Mouse (Mus musculus) urinary bladder, adult 18-20 months (tissue): Measurements from ENCODE around the gene Nmt1.

Experiments used
- DNase-seq, 2 experiments: peaks; one replicate each; pipeline ENCODE4 v3.0.0; 2022; ENCODE audit warnings: low spot score in 2 of 2, mixed read lengths in 2 of 2

Gene Nmt1

GRCm38 (mm10) chr11:103043982-103044381 lies 16.0 kb downstream of the Nmt1 start:
- no peak for DNase-seq

GRCm38 (mm10) chr11:103046286-103046685 lies 18.3 kb downstream of the Nmt1 start:
- DNase-seq, result no peak

DNA sequence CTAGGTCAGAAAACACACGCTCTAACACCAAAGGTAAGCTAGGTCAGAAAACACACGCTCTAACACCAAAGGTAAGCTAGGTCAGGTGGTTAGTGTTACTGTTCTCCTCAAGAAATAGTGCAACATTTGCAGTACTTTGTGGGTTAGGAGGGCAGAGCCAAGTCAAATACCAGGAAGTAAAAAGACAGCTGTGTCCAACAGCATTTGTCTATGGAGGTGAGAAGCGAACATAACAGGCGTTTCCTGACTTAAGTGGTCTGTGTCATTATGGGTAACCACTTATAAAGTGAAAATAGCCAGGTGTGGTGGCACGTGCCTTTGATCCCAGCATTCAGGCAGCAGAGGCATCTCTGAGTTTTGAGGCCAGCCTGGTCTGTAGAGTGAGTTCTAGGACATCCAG lies 21.6 kb downstream of the Nmt1 start:
- no peak for DNase-seq

DNA sequence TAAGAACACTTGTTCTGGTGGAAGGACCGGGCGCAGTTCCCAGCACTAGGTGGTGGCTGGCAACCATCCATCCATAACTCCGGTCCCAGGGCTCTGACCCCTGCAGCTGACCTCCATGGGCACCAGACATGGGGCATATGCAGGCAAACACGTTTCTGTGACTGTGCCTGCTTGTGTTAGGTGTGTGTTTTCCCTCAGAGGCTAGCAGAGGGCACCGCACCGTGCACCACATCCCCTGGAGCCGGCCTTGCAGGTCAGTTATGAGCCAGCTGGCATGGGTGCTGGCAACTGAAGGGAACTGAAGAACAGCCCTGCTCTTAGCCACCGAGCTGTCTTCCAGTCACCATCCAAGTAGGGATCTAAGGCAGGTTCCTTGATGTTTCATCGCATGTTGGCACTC lies 22.2 kb downstream of the Nmt1 start:
- no peak for DNase-seq

DNA sequence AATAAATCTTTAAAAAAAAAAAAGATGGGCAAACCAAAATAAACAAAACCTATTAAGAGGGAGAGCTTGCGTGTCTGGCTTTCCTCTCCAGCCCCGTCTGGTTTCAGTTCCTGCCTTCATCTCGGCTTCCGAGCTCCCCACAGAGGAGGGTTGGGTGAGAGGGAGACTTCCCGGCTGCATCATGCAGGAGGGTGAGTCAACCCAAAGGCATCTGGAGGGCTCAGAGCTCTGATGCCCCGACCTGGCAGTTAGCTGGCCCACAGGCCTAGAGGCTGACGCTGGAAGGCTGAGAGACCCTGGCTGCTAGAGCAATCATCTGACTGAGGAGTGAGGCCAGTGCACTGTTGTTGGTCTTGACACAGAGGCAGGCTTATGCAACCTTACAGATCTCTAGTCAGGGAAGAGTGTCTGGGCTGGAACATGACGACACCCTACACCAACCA lies 23.3 kb downstream of the Nmt1 start:
- peak; percentile 40 to 72 for DNase-seq

GRCm38 (mm10) chr11:103052078-103052477 lies 24.1 kb downstream of the Nmt1 start:
- no peak for DNase-seq

- no peak for DNase-seq
Observed at GRCm38 (mm10) chr11:103053191-103054076, 25.4 kb downstream of the Nmt1 start.

DNA sequence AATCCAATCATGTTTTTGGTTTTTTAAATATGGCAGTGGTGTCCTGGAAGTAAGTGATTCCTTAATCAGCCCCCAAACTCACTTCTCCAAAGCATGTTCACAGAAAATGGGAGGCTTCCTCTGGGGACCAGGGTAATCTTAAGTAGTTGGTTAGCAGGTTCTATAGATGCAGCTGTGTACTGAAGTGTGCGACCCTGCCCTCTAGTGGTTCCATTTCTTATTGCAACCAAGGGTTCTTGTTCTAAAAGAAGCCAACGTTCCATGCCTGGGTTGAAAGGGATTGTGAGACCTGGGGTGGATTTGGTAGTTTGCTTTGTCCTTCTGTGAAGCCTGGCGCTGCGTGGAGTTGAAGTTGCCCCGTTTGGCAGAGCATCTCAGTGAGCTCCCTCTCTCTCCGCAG lies 26.8 kb downstream of the Nmt1 start:
- peak; percentile 42 to 48 for DNase-seq

GRCm38 (mm10) chr11:103056636-103057035 lies 28.6 kb downstream of the Nmt1 start:
- no peak for DNase-seq

- no peak for DNase-seq
Observed at GRCm38 (mm10) chr11:103058499-103059085, 30.6 kb downstream of the Nmt1 start.

- DNase-seq, result no peak
Observed at GRCm38 (mm10) chr11:103066191-103067050, 38.4 kb downstream of the Nmt1 start.

- no peak for DNase-seq
Observed at GRCm38 (mm10) chr11:103067051-103067361, 39.0 kb downstream of the Nmt1 start.

DNA sequence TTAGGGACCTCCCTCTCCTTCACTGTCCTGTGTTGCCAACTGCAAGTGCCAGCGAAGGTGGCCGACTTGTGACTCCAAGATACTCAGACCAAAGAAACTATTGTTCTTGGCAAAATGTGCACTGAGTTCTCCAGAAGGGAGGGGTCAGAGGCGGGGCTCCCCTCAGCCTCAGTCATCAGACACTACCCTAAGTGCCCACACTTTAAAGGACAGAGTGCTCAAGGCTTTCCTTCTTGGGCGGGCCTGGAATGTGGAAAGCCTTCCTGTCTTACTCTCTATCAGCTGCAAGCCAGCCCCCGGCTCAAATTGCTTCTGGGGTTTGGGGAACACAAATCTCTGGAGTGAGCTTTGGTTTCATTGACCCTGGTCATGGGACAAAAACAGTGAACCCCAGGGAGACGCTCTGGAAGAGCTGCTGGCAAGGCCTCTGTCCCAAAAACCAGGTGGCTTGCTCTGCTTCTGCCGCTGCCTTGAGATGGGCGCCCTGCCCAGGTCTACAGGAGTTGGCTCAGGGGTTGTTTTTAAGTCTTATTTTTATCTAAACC lies 39.5 kb downstream of the Nmt1 start:
- no peak for DNase-seq

DNA sequence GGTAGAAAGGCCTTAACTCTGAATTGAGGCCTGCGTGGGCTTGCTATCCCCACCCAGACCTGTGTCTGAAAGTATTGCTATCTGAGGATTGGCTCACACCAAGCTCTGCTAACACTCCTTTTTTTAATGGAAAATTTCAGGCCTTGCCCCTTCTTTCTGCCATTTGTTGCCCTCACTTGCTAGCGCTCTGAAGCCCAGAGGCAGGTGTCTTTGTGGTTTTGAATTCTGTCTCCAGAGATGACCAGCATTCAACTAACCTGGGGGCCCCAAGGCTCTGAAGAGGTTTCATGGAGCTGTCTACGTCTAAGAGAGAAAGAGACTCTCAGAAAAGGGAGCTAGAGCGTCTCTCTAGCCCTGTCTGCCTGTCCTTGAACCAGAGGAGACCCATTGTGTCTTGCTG lies 40.3 kb downstream of the Nmt1 start:
- DNase-seq, result no peak

DNA sequence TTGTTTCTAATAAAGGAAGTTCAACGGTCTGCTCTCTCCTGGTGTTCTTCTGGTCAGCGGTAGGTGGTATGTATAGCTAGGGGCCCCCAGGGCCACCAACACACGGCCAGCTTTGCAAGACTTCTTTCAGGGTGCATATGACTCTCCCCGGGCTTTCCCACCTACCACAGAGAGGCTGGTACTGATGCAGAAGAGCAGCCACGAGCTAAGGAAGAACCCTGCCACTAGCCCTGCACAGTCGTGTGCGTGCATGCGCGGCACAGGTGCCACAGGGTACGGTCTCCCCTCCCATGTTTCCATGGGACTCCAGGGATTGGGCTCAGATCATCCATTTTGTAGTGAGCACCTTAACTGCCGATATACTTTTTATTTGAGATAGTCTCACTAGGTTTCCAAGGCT lies 40.9 kb downstream of the Nmt1 start:
- DNase-seq, result no peak

- DNase-seq, result no peak
Observed at GRCm38 (mm10) chr11:103069731-103070130, 41.7 kb downstream of the Nmt1 start.

DNA sequence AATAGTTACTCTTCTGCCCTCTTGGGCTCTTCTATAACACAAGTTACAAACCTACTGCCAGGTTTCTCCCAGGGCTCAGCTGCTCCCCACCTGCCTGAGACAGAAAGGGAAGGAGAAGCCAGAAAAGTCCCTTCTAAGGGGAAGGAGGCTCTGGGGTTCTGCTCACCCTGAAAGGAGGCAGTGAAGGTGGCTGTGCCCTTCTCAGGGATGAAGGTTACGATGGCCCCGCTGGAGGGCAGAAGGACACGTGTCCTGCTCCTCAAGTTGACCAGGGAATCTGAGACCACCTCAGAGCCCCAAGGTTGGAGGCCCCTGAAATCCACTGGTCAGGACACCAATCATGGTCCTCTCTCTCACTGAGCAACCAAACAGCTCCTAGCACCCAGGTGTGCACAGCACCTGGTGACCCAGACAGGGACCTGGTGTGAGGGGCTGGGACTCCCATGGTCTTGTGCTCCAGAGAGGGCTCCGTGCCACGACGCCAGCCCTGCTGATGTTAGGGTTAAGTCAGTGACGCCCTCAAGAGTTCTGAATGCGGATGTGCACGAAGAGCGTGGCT lies 42.4 kb downstream of the Nmt1 start:
- DNase-seq, result no peak

DNA sequence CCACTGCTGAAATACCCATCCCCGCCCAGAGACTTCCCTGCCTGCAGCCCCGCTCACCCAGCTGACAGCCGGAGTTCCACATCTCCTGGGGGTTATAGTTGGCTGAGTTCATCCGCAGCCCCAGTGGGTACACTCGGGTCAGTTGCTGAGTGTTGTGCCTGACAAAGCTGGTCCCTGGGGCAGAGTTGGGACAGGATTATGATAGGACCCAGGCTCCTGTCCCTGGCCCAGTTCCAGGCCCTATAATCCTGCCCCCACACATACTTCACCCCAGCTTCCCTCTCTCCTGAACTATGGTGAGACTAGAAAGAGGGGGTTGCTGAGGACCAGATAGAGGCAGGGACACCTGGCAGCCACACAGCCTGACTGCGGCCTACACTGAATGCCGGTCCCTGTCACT lies 45.7 kb downstream of the Nmt1 start:
- no peak for DNase-seq

DNA sequence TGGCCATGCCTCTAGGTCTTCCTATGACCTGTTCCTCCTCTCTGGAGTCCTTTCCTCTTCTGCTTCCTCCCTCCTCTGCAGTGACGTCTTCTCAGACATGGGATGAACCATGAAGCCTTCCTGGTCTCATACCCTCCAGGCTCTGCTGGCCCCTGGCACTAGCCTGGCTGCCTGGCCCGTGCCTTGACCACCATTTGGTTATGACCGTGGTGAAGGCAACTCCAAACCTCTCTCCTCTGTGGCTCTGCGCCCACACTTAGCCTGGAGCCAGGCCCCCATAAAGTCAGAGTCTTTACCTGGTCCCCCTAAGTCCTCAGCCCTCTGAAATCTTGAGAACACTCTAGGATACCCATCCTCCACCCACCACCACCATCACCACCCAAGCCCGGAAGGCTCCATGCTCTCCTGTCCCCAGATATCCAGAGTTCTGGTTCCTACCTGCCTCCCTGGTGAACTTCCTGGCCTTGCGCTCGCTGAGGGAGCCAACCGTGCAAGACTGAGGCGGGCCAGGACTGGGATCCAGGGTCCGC lies 46.2 kb downstream of the Nmt1 start:
- DNase-seq, result no peak

DNA sequence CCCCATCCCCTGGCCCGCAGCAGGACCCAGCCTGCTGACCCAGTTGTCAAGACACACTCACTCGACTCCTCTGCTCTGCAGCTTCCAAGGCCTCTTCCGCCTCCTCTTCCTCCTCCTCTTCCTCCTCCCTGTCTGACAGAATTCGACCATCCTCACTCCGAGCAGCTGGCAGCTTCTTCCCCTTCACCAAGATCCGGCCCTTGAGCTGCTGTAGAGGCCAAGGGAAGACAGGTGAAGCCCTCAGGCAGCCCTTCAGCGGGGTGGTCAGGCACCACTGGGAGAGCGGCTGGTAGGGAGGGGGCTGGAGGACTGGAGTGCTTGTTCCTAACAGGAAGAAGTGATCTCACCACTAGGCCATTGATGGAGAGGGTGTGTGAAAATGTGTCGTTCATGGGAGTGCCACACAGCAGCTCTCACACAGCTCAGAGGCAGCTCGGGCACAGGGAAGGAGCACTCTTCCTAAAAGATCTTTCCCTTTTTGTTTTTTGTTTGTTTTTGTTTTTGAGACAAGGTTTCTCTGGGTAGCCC lies 46.9 kb downstream of the Nmt1 start:
- DNase-seq, result no peak

GRCm38 (mm10) chr11:103076010-103076409 lies 48.0 kb downstream of the Nmt1 start:
- DNase-seq, result no peak
